Mouse (Mus musculus) MEL (cell line): ENCODE results near the gene Nenf. TPM values are rescaled to one million over a fixed set of nuclear protein-coding genes. Genes with fewer than 3 reads are reported as not detected.

Source experiments
- DNase-seq: peaks from one replicate; pipeline ENCODE4 v3.0.0; 2011; ENCODE audit warnings: low read depth, low spot score
- H3K27ac ChIP-seq: 2 replicates; pipeline ENCODE4 v1.5.1; 2012; ENCODE audit warnings: low read depth, mild to moderate bottlenecking, control low read depth, low read length, moderate library complexity; ENCODE audit not compliant: control insufficient read depth
- H3K27me3 ChIP-seq, 2 experiments: fragments of 150-350 bp in 1 of 2; sonication (generic) in 1 of 2; 2 replicates each; pipeline ENCODE4 v1.6.1; 2012; ENCODE audit warnings: low read length in 2 of 2, mild to moderate bottlenecking in 2 of 2, improper control_type of control experiment in 1 of 2, moderate library complexity in 1 of 2; ENCODE audit not compliant: insufficient read depth in 2 of 2, control insufficient read depth in 1 of 2
- H3K36me3 ChIP-seq, 2 experiments: 2 replicates each; pipeline ENCODE4 v1.6.1; 2012 to 2014; ENCODE audit warnings: low read length in 2 of 2, improper control_type of control experiment in 1 of 2, inconsistent platforms in 1 of 2, mild to moderate bottlenecking in 1 of 2; ENCODE audit not compliant: insufficient read depth in 2 of 2, control insufficient read depth in 1 of 2
- H3K4me1 ChIP-seq, 2 experiments: fragments of 150-350 bp in 1 of 2; sonication (generic) in 1 of 2; 2 replicates each; pipeline ENCODE4 v1.6.1; 2012; ENCODE audit warnings: low read length in 2 of 2, improper control_type of control experiment in 1 of 2, mild to moderate bottlenecking in 1 of 2; ENCODE audit not compliant: insufficient read depth in 2 of 2, control insufficient read depth in 1 of 2
- H3K4me3 ChIP-seq, 2 experiments: fragments of 150-350 bp in 1 of 2; sonication (generic) in 1 of 2; 2 replicates each; pipeline ENCODE4 v1.5.1; 2012; ENCODE audit warnings: low read depth in 2 of 2, low read length in 2 of 2, mild to moderate bottlenecking in 2 of 2, moderate library complexity in 2 of 2, control low read depth in 1 of 2, improper control_type of control experiment in 1 of 2; ENCODE audit not compliant: control insufficient read depth in 1 of 2, insufficient read depth in 1 of 2
- H3K79me2 ChIP-seq: 2 replicates; pipeline ENCODE4 v1.6.1; 2012; ENCODE audit warnings: mild to moderate bottlenecking, low read length, moderate library complexity; ENCODE audit not compliant: control insufficient read depth, poor library complexity, insufficient read depth
- H3K9ac ChIP-seq: 2 replicates; pipeline ENCODE4 v1.6.1; 2012; ENCODE audit warnings: low read depth, mild to moderate bottlenecking, control low read depth, low read length, moderate library complexity; ENCODE audit not compliant: control insufficient read depth, poor library complexity, severe bottlenecking
- H3K9me3 ChIP-seq: fragments of 150-350 bp; sonication (generic); replicated peaks from 2 replicates; pipeline ENCODE4 v1.6.1; 2012; ENCODE audit warnings: mild to moderate bottlenecking, low read length, improper control_type of control experiment, moderate library complexity; ENCODE audit not compliant: insufficient read depth
- BHLHE40 ChIP-seq: IDR thresholded peaks from 2 replicates; pipeline ENCODE4 v1.6.1; 2012; ENCODE audit warnings: low read depth, mild to moderate bottlenecking, inconsistent platforms, low read length, improper control_type of control experiment, borderline replicate concordance
- CHD1 ChIP-seq: IDR thresholded peaks from 2 replicates; pipeline ENCODE4 v1.6.1; 2012; ENCODE audit warnings: low read depth, mild to moderate bottlenecking, inconsistent platforms, low read length, improper control_type of control experiment
- E2F4 ChIP-seq: IDR thresholded peaks from 2 replicates; pipeline ENCODE4 v1.6.1; 2011; ENCODE audit warnings: low read depth, low read length, improper control_type of control experiment, borderline replicate concordance
- ELF1 ChIP-seq: IDR thresholded peaks from 2 replicates; pipeline ENCODE4 v1.6.1; 2014; ENCODE audit warnings: low read depth, mild to moderate bottlenecking, inconsistent platforms, low read length, improper control_type of control experiment, moderate library complexity
- EP300 ChIP-seq, 2 experiments: IDR thresholded peaks; 2 replicates each; pipeline ENCODE4 v1.6.1; 2011; ENCODE audit warnings: improper control_type of control experiment in 2 of 2, low read length in 2 of 2, low read depth in 1 of 2, mild to moderate bottlenecking in 1 of 2
- ETS1 ChIP-seq: IDR thresholded peaks from 2 replicates; pipeline ENCODE4 v1.6.1; 2012; ENCODE audit warnings: low read depth, mild to moderate bottlenecking, inconsistent platforms, low read length, improper control_type of control experiment, moderate library complexity
- GABPA ChIP-seq: IDR thresholded peaks from 2 replicates; pipeline ENCODE4 v1.6.1; 2012; ENCODE audit warnings: low read depth, mild to moderate bottlenecking, inconsistent platforms, low read length, improper control_type of control experiment, moderate library complexity
- MAFK ChIP-seq: IDR thresholded peaks from 2 replicates; pipeline ENCODE4 v1.6.1; 2011; ENCODE audit warnings: low read depth, mild to moderate bottlenecking, low read length, improper control_type of control experiment, borderline replicate concordance
- MAX ChIP-seq: IDR thresholded peaks from 2 replicates; pipeline ENCODE4 v1.6.1; 2011; ENCODE audit warnings: low read length, improper control_type of control experiment
- MAZ ChIP-seq: IDR thresholded peaks from 2 replicates; pipeline ENCODE4 v1.6.1; 2012; ENCODE audit warnings: low read depth, mild to moderate bottlenecking, inconsistent platforms, low read length, improper control_type of control experiment
- MXI1 ChIP-seq: IDR thresholded peaks from 2 replicates; pipeline ENCODE4 v1.6.1; 2011; ENCODE audit warnings: mild to moderate bottlenecking, low read depth, low read length, improper control_type of control experiment
- MYB ChIP-seq: IDR thresholded peaks from 2 replicates; pipeline ENCODE4 v1.6.1; 2011; ENCODE audit warnings: mild to moderate bottlenecking, low read depth, low read length, improper control_type of control experiment
- MYC ChIP-seq: IDR thresholded peaks from 2 replicates; pipeline ENCODE4 v1.6.1; 2011; ENCODE audit warnings: low read depth, mild to moderate bottlenecking, low read length, improper control_type of control experiment, moderate library complexity
- POLR2AphosphoS5 ChIP-seq: IDR thresholded peaks from 2 replicates; pipeline ENCODE4 v1.6.1; 2012; ENCODE audit warnings: low read depth, borderline replicate concordance, mild to moderate bottlenecking, inconsistent platforms, low read length, moderate library complexity, mixed read lengths
- RAD21 ChIP-seq: IDR thresholded peaks from 2 replicates; pipeline ENCODE4 v1.6.1; 2011; ENCODE audit warnings: mild to moderate bottlenecking, low read depth, low read length, improper control_type of control experiment
- RCOR1 ChIP-seq: IDR thresholded peaks from 2 replicates; pipeline ENCODE4 v1.6.1; 2012; ENCODE audit warnings: low read depth, mild to moderate bottlenecking, inconsistent platforms, low read length, improper control_type of control experiment
- SMC3 ChIP-seq: IDR thresholded peaks from 2 replicates; pipeline ENCODE4 v1.6.1; 2011; ENCODE audit warnings: low read depth, low read length, improper control_type of control experiment
- TAL1 ChIP-seq: IDR thresholded peaks from 2 replicates; pipeline ENCODE4 v1.6.1; 2012; ENCODE audit warnings: mild to moderate bottlenecking, inconsistent platforms, low read length, moderate library complexity, mixed read lengths
- TBP ChIP-seq: IDR thresholded peaks from 2 replicates; pipeline ENCODE4 v1.8.0; 2011; ENCODE audit warnings: low read depth, low read length, improper control_type of control experiment
- TCF12 ChIP-seq: IDR thresholded peaks from 2 replicates; pipeline ENCODE4 v1.6.1; 2014; ENCODE audit warnings: low read depth, mild to moderate bottlenecking, inconsistent platforms, low read length, improper control_type of control experiment, moderate library complexity
- UBTF ChIP-seq: IDR thresholded peaks from 2 replicates; pipeline ENCODE4 v1.6.1; 2012; ENCODE audit warnings: low read depth, mild to moderate bottlenecking, inconsistent platforms, low read length, improper control_type of control experiment, moderate library complexity, borderline replicate concordance; ENCODE audit not compliant: insufficient read depth
- USF2 ChIP-seq, 2 experiments: IDR thresholded peaks; 2 replicates each; pipeline ENCODE4 v1.6.1; 2011 to 2012; ENCODE audit warnings: improper control_type of control experiment in 2 of 2, low read length in 2 of 2, borderline replicate concordance in 1 of 2, inconsistent platforms in 1 of 2, low read depth in 1 of 2, mild to moderate bottlenecking in 1 of 2; ENCODE audit not compliant: insufficient read depth in 1 of 2
- ZKSCAN1 ChIP-seq: IDR thresholded peaks from 2 replicates; pipeline ENCODE4 v1.6.1; 2012; ENCODE audit warnings: low read depth, mild to moderate bottlenecking, inconsistent platforms, low read length, improper control_type of control experiment, moderate library complexity
- ZNF384 ChIP-seq: IDR thresholded peaks from 2 replicates; pipeline ENCODE4 v1.6.1; 2012; ENCODE audit warnings: low read depth, mild to moderate bottlenecking, inconsistent platforms, low read length, improper control_type of control experiment
- polyA plus RNA-seq, 2 experiments: library from polyadenylated mRNA; stranded (reverse) in 1 of 2; unstranded in 1 of 2; fragments of >175 nt in 1 of 2; fragments of >200 nt in 1 of 2; gene quantifications; 2 replicates each; pipeline versions ENCODE4 v1.2.1 to v1.2.4; 2012; ENCODE audit warnings: low replicate concordance in 2 of 2, low read depth in 1 of 2; ENCODE audit not compliant: insufficient read length in 2 of 2, insufficient read depth in 1 of 2, missing spikeins in 1 of 2
- total RNA-seq: library from RNA; depleted of rRNA; stranded (reverse); fragments of 300-350 nt; gene quantifications from 2 replicates; pipeline ENCODE4 v1.2.3, GENCODE M21; 2012

The Nenf gene
- total and polyA plus RNA-seq, 3 experiments: 49.4 to 53.2 TPM; not detected in 1

DNA sequence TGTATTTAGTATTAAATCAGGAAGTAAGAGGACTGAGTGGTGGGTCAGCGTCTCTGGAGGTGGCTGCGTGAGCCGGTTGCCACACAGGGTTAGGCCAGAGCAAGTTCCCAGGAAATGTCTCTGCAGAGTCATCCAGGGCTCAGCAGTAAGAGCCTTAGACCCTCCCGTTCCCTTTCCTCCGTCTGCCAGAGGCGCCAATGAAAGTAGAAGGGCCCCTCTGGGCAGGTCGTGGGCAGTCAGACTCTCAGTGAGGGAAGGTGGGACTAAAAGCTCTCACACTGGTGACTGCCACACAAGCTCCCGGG is 48.4 kb downstream of the Nenf start:
- Histone ChIP-seq H3K79me2 (no peaks in the 10 kb centered on the region), H3K9ac (no peak overlapping the region), H3K4me1 (no peaks in the 10 kb centered on the region), H3K36me3 (no peaks in the 10 kb centered on the region), H3K9me3 (no peaks in the 10 kb centered on the region), H3K27ac (no peak overlapping the region), H3K4me3 (no peak overlapping the region), H3K27me3 (peaks cover 2 to 11% of the 10 kb centered on the region in 2 experiments; a peak in 3 of 4 replicates)
- no peak for TF ChIP-seq CHD1
- TF ChIP-seq GABPA: no peak
- no peak for TF ChIP-seq ZKSCAN1
- no peak for TF ChIP-seq POLR2AphosphoS5
- no peak for TF ChIP-seq ZNF384
- no peak for TF ChIP-seq USF2 (IDR thresholded peaks at IDR 0.05; ENCODE audit: borderline replicate concordance in 1 of 2, insufficient read depth in 1 of 2, low read depth in 1 of 2, low read length in 2 of 2)
- DNase-seq: no peak

- Histone ChIP-seq H3K9me3 (no peaks in the 10 kb centered on the region), H3K4me1 (no peaks in the 10 kb centered on the region), H3K36me3 (no peaks in the 10 kb centered on the region), H3K79me2 (no peaks in the 10 kb centered on the region), H3K27me3 (peaks cover 2 to 11% of the 10 kb centered on the region in 2 experiments; a peak in 3 of 4 replicates), H3K9ac (no peak overlapping the region), H3K4me3 (no peak overlapping the region), H3K27ac (no peak overlapping the region)
- DNase-seq: no peak
- TF ChIP-seq RCOR1: no peak
- no peak for TF ChIP-seq MXI1
- TF ChIP-seq RAD21: no peak
- no peak for TF ChIP-seq EP300 (IDR thresholded peaks at IDR 0.05; ENCODE audit: low read depth in 1 of 2, low read length in 2 of 2)
- no peak for TF ChIP-seq ETS1
- no peak for TF ChIP-seq MAX
- TF ChIP-seq TCF12: no peak
- TF ChIP-seq BHLHE40: no peak
These were observed 49.0 kb downstream of the Nenf start for GRCm38 (mm10) chr1:191268797-191269647.

DNA sequence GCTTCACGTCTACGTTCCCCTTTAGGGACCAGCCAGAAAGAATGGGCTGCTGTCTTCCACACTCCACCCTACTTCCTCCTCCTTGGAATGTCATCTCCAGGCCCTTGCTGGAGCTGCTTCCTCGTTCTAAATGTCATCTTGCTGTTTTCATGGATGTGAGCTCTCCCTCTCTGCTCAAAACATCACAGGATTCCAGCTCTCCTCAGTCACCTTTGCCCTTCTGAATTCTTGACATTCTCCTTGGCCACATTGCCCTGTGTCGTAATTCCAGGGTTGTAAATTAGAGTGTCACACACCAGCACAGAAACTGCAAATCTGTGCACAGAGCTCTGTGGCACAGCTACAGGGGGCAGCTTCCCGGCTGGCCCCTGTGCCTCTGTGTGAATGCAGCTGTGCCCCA is 50.1 kb downstream of the Nenf start:
- no peaks in the 10 kb centered on the region for H3K4me1 ChIP-seq
- H3K27me3 ChIP-seq: peaks cover 2 to 12% of the 10 kb centered on the region in 2 experiments
- H3K36me3 ChIP-seq: no peaks in the 10 kb centered on the region
- H3K79me2 ChIP-seq: no peaks in the 10 kb centered on the region
- H3K4me3 ChIP-seq: no peak overlapping the region
- H3K27ac ChIP-seq: no peak overlapping the region
- TF ChIP-seq POLR2AphosphoS5 (no peak), USF2 (IDR thresholded peaks at IDR 0.05; ENCODE audit: borderline replicate concordance in 1 of 2, insufficient read depth in 1 of 2, low read depth in 1 of 2, low read length in 2 of 2) (no peak), ELF1 (no peak), SMC3 (no peak), ETS1 (no peak), TBP (no peak), MAZ (no peak), MYB (no peak), TAL1 (no peak), CHD1 (no peak), BHLHE40 (no peak), MAFK (no peak), UBTF (no peak), RCOR1 (no peak), MYC (no peak), E2F4 (no peak)
- no peak for DNase-seq
- H3K9ac ChIP-seq: no peak overlapping the region
- H3K9me3 ChIP-seq: no peaks in the 10 kb centered on the region
